Mouse (Mus musculus) midbrain, embryonic 14.5 days (tissue): ENCODE data around the gene Pdlim7. TPM values are rescaled to one million over a fixed set of nuclear protein-coding genes. Genes with fewer than 3 reads are reported as not detected.
A peak's percentile ranks its signal among the peaks of the same experiment; 100 is the strongest.

Source experiments
- ATAC-seq: fragments of 200-750 bp; cut with Nextera tagmentation; 2 replicates; pipeline ENCODE4 v1.8.0; 2017; ENCODE audit warnings: moderate number of reproducible peaks, moderate library complexity; ENCODE audit not compliant: low FRiP score, low TSS enrichment
- DNase-seq: peaks from one replicate; pipeline ENCODE4 v3.0.0-alpha.2; 2015
- H3K27ac ChIP-seq: fragments of 300-500 bp; sonication (generic); replicated peaks from 2 replicates; pipeline ENCODE4 v1.5.1; 2014; ENCODE audit warnings: mild to moderate bottlenecking, low read depth, low read length, moderate library complexity
- H3K27me3 ChIP-seq: fragments of 300-500 bp; sonication (generic); 2 replicates; pipeline ENCODE4 v1.6.1; 2014; ENCODE audit warnings: low read length, control low read depth, mixed read lengths; ENCODE audit not compliant: control insufficient read depth, insufficient read depth
- H3K36me3 ChIP-seq: fragments of 300-500 bp; sonication (generic); 2 replicates; pipeline ENCODE4 v1.6.1; 2014; ENCODE audit warnings: low read length, control low read depth; ENCODE audit not compliant: control insufficient read depth, insufficient read depth
- H3K4me1 ChIP-seq: fragments of 300-500 bp; sonication (generic); 2 replicates; pipeline ENCODE4 v1.6.1; 2014; ENCODE audit warnings: mild to moderate bottlenecking, antibody characterized with exemption, low read length, control low read depth; ENCODE audit not compliant: control insufficient read depth, insufficient read depth
- H3K4me2 ChIP-seq: fragments of 300-500 bp; sonication (generic); 2 replicates; pipeline ENCODE4 v1.6.1; 2014; ENCODE audit warnings: mild to moderate bottlenecking, low read length, moderate library complexity
- H3K4me3 ChIP-seq: fragments of 300-500 bp; sonication (generic); replicated peaks from 2 replicates; pipeline ENCODE4 v1.5.1; 2014; ENCODE audit warnings: low read depth, low read length
- H3K9ac ChIP-seq: fragments of 300-500 bp; sonication (generic); replicated peaks from 2 replicates; pipeline ENCODE4 v1.6.1; 2014; ENCODE audit warnings: mild to moderate bottlenecking, low read length, moderate library complexity
- H3K9me3 ChIP-seq: fragments of 300-500 bp; sonication (generic); 2 replicates; pipeline ENCODE4 v1.6.1; 2016; ENCODE audit warnings: low read length, control low read depth, mixed read lengths; ENCODE audit not compliant: control insufficient read depth
- WGBS: fragments of 180-500 bp; shearing (Covaris S2); extraction: QIAGEN DNeasy Blood & Tissue Kit; methylation state at CpG from one replicate; pipeline ENCODE4 v1.1.7; 2014; 5-methylcytosine and 5-hydroxymethylcytosine counted together
- polyA plus RNA-seq: library from polyadenylated mRNA; unstranded; fragments of >200 nt; fragmentation: Nextera tagmentation; extraction: Ambion mirVana; gene quantifications from 2 replicates; pipeline ENCODE4 v1.2.1, GENCODE M21; 2014

The Pdlim7 gene
- polyA plus RNA-seq, 1 experiment from 2014 or later, result 126 TPM

DNA sequence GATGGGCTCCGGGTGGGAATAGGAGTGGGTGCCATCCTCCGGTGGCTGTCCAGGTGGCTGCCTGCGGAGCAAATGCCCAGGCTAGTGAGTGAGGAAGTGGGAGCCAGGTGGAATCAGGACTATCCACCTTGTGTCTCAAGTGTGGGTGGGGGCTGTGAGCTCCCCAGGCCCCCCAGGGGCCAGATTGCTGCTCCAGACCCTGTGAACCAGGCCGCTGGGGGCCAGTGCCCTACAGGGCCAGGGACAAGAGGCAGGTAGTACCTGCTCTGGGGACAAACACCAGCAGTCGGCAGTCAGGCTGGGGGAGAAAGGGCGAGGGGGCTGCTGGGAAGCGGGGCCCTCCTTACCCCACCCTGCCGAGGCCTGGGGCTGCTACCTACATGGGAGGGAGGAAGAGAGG, 37.2 kb downstream of the Pdlim7 start:
- Histone ChIP-seq H3K4me3 (no peak overlapping the region), H3K4me2 (no peak overlapping the region), H3K4me1 (peaks cover 43% of the 10 kb centered on the region), H3K9me3 (no peaks in the 10 kb centered on the region), H3K36me3 (peaks cover 86% of the 10 kb centered on the region), H3K27ac (0 out of 2 replicates have a peak overlapping the region, but pooled peaks have one; percentile 13), H3K27me3 (no peaks in the 10 kb centered on the region), H3K9ac (no peak overlapping the region)
- DNase-seq (no peak), ATAC-seq (no peak)
- WGBS, result 93% methylated on average over 8 of the region's 8 CpGs

DNA sequence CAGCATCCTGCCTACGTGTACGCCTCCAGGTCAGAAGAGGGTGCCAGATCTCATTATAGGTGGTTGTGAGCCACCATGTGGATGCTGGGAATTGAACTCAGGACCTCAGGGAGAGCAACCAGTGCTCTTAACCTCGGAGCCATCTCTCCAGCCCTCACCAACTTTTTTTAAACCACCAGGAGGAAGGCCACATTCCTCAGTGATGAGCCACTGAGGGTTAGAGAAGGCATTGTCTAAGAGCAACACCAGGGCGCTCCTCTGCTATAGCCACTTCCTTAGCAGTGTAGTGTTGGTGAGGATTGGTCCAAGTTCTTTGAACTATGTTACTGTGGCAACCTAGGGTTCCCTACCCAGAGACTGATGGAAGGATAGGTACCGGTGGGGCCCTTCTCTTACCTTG, 37.7 kb downstream of the Pdlim7 start:
- ATAC-seq (no peak), DNase-seq (no peak)
- Histone ChIP-seq H3K9ac (no peak overlapping the region), H3K27me3 (no peaks in the 10 kb centered on the region), H3K4me2 (no peak overlapping the region), H3K36me3 (peaks cover 81% of the 10 kb centered on the region), H3K4me1 (peaks cover 48% of the 10 kb centered on the region), H3K4me3 (no peak overlapping the region), H3K27ac (no peak overlapping the region; the same call in 1 of the 2 replicates), H3K9me3 (no peaks in the 10 kb centered on the region)
- WGBS, result 86% methylated on average over 5 of the region's 5 CpGs

DNA sequence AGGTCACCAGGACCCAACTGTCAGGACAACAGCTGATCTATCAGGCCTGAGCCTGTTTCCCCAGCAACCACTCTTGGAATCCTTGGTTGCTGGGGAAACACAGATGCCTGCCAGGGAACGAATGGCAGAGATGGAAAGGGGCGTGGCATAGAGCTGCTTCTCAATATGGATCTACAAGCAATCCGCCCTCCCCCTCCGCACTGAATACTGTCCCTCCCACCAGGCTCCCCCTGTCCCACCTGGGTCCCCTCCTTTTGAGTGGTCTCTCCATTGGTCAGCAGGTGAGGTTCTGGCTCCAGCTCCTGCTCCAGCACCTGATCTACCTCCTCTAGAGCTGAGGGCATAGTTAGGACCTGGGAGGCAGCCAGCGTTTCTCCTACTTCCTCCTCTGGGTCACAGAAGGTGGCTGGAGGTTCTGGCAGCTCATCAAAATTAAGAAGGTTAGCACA, 38.8 kb downstream of the Pdlim7 start:
- peak overlapping the region; percentile 98 for H3K4me2 ChIP-seq
- H3K9me3 ChIP-seq, result no peaks in the 10 kb centered on the region
- H3K9ac ChIP-seq, result peak overlapping the region; percentile 3; the same call in 1 of the 2 replicates
- peak overlapping the region; percentile 73 for H3K27ac ChIP-seq
- H3K27me3 ChIP-seq, result no peaks in the 10 kb centered on the region
- 2% methylated on average over 5 of the region's 5 CpGs for WGBS
- DNase-seq (peak; percentile 88), ATAC-seq (no peak)
- no peak overlapping the region for H3K4me3 ChIP-seq
- H3K36me3 ChIP-seq, result peaks cover 70% of the 10 kb centered on the region
- H3K4me1 ChIP-seq, result peaks cover 58% of the 10 kb centered on the region

DNA sequence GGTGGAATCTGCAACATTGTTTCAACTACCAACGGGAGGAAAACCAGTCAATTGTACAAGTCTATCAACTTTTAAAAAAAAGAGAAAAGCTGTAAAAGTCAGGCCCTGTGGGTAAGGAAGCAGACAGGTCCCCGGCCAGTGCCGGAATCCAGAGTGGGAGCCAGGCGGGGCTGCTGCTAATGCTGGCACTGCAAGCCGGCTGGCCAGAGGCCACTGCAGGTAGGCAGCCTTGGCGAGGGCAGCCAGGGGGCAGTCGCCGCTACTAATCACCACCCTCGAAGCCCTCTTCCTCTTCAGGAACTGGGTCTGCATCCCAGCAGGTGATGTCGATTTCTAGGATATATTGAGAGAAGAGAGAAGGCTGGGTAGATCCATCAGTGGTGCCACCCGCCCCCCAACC, 39.5 kb downstream of the Pdlim7 start:
- peaks cover 64% of the 10 kb centered on the region for H3K4me1 ChIP-seq

DNA sequence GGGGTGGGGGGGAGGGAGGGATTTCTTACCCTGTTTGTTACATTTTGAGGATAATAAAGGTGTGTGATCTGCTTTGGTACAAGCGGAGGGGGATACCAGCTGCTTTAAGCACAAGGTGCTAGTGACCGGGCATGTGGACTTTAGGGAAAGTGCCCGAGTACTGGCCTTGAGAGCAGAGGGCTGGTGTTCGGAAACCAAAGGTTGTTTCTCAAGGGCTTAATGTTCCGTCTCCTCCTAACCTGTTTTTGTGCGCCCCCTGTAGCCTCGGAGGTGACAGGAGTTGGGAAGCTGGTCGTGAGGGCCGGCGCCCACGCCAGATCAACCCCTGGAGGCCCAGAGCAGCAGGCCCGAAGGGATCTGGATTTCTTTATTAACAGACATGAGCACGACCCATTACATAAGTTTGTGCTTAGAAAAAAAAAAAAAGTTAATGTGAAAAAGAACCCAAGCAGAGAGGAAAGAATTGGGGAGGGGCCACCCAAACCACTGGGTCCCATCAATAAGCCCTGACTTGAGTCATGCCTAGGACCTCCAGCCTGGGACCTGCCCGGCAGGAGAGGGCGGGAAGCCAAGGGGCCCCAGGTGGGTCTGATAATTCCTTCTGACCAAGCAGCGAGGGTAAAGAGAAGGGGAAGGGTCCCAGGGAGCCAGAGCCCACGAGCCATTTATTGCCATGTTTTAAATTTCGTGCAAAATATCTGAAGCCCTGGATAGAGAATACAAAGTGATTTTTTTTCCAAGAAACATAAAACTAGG, 40.2 kb downstream of the Pdlim7 start:
- Histone ChIP-seq H3K4me2 (peak overlapping the region; percentile 98), H3K4me1 (peaks cover 70% of the 10 kb centered on the region), H3K27me3 (no peaks in the 10 kb centered on the region), H3K4me3 (peak overlapping the region; percentile 48), H3K36me3 (peaks cover 57% of the 10 kb centered on the region), H3K9ac (peak overlapping the region; percentile 84), H3K27ac (peak overlapping the region; percentile 94), H3K9me3 (no peaks in the 10 kb centered on the region)
- 17% methylated on average over 18 of the region's 18 CpGs for WGBS
- DNase-seq, result peak; percentile 62
- ATAC-seq, result no peak

More for the DNA sequence above, 39.5 kb downstream of the Pdlim7 start:
- ATAC-seq (no peak), DNase-seq (no peak)
- 51% methylated on average over 11 of the region's 11 CpGs for WGBS
- Histone ChIP-seq H3K27ac (peak overlapping the region; percentile 73), H3K4me3 (no peak overlapping the region), H3K27me3 (no peaks in the 10 kb centered on the region), H3K4me2 (peak overlapping the region; percentile 98), H3K9me3 (no peaks in the 10 kb centered on the region), H3K36me3 (peaks cover 63% of the 10 kb centered on the region), H3K9ac (no peak overlapping the region; the same call in 1 of the 2 replicates)

DNA sequence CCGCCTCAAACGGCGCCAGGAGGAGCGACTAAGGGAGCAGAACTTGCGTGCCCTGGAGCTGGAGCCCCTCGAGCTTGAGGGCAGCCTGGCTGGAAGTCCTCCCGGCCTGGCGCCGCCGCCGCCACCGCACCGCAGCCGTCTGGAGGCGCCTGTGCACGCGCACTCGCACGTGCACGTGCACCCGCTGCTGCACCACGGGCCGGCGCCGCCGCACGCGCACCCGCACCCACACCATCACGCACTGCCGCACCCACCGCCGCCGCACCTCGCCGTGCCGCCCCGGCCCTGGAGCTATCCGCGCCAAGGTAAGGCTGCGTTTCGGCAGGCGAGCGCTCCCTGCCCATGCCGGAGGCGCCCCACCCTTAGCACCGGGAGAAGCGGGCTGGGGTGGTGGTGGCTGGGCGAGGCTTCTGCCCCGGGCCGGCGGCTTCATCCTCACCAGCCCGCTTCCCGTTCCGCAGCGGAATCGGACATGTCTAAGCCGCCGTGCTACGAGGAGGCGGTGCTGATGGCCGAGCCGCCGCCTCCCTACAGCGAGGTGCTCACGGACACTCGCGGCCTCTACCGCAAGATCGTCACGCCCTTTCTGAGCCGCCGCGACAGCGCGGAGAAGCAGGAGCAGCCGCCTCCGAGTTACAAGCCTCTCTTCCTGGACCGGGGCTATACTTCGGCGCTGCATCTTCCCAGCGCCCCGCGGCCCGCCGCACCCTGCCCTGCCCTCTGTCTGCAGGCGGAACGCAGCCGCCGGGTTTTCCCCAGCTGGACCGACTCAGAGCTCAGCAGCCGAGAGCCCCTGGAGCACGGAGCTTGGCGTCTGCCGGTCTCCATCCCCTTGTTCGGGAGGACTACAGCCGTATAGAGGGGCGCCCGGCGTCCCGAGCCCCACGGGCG, 41.1 kb downstream of the Pdlim7 start:
- peak; percentile 89 for DNase-seq
- Histone ChIP-seq H3K4me2 (peak overlapping the region; percentile 98), H3K27ac (peak overlapping the region; percentile 94), H3K4me1 (peaks cover 76% of the 10 kb centered on the region), H3K36me3 (peaks cover 48% of the 10 kb centered on the region), H3K27me3 (no peaks in the 10 kb centered on the region), H3K9me3 (no peaks in the 10 kb centered on the region), H3K4me3 (peak overlapping the region; percentile 48), H3K9ac (peak overlapping the region; percentile 84)
- peak; percentile 51 for ATAC-seq
- under 1% methylated on average over 102 of the region's 103 CpGs for WGBS

DNA sequence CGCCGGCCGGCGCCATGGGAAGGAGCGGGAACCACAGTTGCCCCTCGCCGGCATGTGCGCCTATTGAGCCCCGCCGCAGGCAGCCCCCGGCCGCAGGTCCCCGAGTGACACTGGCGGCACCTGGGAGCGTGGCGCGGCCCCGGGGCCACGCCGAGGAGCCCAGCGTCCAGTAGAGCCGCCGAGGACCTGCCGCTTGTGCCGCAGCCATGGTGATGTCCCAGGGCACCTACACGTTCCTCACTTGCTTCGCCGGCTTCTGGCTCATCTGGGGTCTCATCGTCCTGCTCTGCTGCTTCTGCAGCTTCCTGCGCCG, 41.7 kb downstream of the Pdlim7 start:
- Histone ChIP-seq H3K27ac (peak overlapping the region; percentile 94), H3K4me2 (peak overlapping the region; percentile 98), H3K9me3 (no peaks in the 10 kb centered on the region), H3K4me3 (peak overlapping the region; percentile 48), H3K4me1 (peaks cover 81% of the 10 kb centered on the region), H3K9ac (peak overlapping the region; percentile 84), H3K27me3 (no peaks in the 10 kb centered on the region), H3K36me3 (peaks cover 42% of the 10 kb centered on the region)
- peak; percentile 32 for ATAC-seq
- no peak for DNase-seq
- WGBS, result 0% methylated on average over 31 of the region's 31 CpGs

DNA sequence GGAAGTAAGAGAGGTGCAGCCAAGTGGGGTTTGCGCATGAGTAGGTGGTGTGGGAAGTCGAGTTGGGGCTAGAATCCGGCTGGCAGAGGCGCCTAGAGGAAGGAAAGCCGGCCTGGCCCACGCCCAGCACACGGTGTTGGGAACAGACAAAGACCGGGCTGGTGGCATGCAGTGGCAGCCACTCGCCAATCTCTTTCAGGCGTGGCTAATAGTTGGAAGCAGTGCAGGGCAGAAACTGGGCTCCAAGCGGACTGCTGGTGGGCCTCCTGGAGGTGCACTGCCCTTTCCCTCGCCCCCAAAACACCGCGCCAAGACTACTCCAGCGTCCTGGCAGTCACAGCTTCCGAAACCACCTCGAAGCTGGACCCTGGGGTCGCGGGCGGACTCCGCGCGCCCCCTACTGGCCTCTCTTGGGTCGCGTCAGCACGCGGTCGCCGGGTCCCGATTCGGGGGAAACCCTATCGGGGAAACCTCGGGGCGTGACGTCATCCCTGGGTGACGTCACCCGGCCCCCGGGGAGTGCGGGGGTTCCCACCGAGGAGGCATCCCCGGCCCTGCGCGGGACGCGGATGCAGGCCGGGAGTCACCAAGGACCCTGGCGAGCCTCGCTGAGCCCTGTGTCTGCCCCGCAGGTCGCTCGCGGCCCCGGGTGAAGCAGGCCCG, 42.2 kb downstream of the Pdlim7 start:
- DNase-seq, result peak; percentile 94
- H3K4me1 ChIP-seq, result peaks cover 86% of the 10 kb centered on the region
- WGBS, result under 1% methylated on average over 51 of the region's 54 CpGs

More for the DNA sequence above, 42.2 kb downstream of the Pdlim7 start:
- peak overlapping the region; percentile 48 for H3K4me3 ChIP-seq
- peak overlapping the region; percentile 98 for H3K4me2 ChIP-seq
- H3K9me3 ChIP-seq, result no peaks in the 10 kb centered on the region
- no peaks in the 10 kb centered on the region for H3K27me3 ChIP-seq
- peak overlapping the region; percentile 94 for H3K27ac ChIP-seq
- H3K36me3 ChIP-seq, result peaks cover 37% of the 10 kb centered on the region
- ATAC-seq, result peak; percentile 65
- peak overlapping the region; percentile 84 for H3K9ac ChIP-seq
